Mouse (Mus musculus) forebrain, embryonic 16.5 days (tissue): ENCODE results near the gene Nktr. TPM values are rescaled to one million over a fixed set of nuclear protein-coding genes. Genes with fewer than 3 reads are reported as not detected.

ENCODE experiments used
- ATAC-seq: fragments of 200-750 bp; cut with Nextera tagmentation; 2 replicates; pipeline ENCODE4 v1.8.0; 2017; ENCODE audit warnings: mild to moderate bottlenecking, moderate library complexity
- H3K27ac ChIP-seq: fragments of 300-500 bp; sonication (generic); 2 replicates; pipeline ENCODE4 v1.5.1; 2014; ENCODE audit warnings: low read length, control low read depth
- H3K27me3 ChIP-seq: fragments of 300-500 bp; sonication (generic); replicated peaks from 2 replicates; pipeline ENCODE4 v1.6.1; 2014; ENCODE audit warnings: low read length; ENCODE audit not compliant: control insufficient read depth, insufficient read depth
- H3K36me3 ChIP-seq: fragments of 300-500 bp; sonication (generic); 2 replicates; pipeline ENCODE4 v1.6.1; 2014; ENCODE audit not compliant: control insufficient read depth, insufficient read depth
- H3K4me1 ChIP-seq: fragments of 300-500 bp; sonication (generic); replicated peaks from 2 replicates; pipeline ENCODE4 v1.6.1; 2014; ENCODE audit warnings: low read length; ENCODE audit not compliant: control insufficient read depth, insufficient read depth
- H3K4me2 ChIP-seq: fragments of 300-500 bp; sonication (generic); 2 replicates; pipeline ENCODE4 v1.6.1; 2014; ENCODE audit warnings: mild to moderate bottlenecking, low read length, control low read depth
- H3K4me3 ChIP-seq: fragments of 300-500 bp; sonication (generic); replicated peaks from 2 replicates; pipeline ENCODE4 v1.5.1; 2014; ENCODE audit warnings: mild to moderate bottlenecking, low read length, control low read depth
- H3K9ac ChIP-seq: fragments of 300-500 bp; sonication (generic); replicated peaks from 2 replicates; pipeline ENCODE4 v1.6.1; 2014; ENCODE audit warnings: low read depth, low read length, control low read depth
- H3K9me3 ChIP-seq: fragments of 300-500 bp; sonication (generic); 2 replicates; pipeline ENCODE4 v1.6.1; 2016; ENCODE audit warnings: low read length; ENCODE audit not compliant: control insufficient read depth
- WGBS: fragments of 180-500 bp; shearing (Covaris S2); extraction: QIAGEN DNeasy Blood & Tissue Kit; methylation state at CpG from one replicate; pipeline ENCODE4 v1.1.7; 2014; 5-methylcytosine and 5-hydroxymethylcytosine counted together
- polyA plus RNA-seq: library from polyadenylated mRNA; unstranded; fragments of >200 nt; fragmentation: Nextera tagmentation; extraction: Ambion mirVana; gene quantifications from 2 replicates; pipeline ENCODE4 v1.2.1, GENCODE M21; 2015

Nktr gene
- polyA plus RNA-seq, 1 experiment from 2014 or later, result 60.4 TPM

- no peaks in the 10 kb centered on the region for H3K9me3 ChIP-seq
- H3K4me3 ChIP-seq, result no peak overlapping the region
- 78% methylated on average over 8 of the region's 8 CpGs for WGBS
- H3K36me3 ChIP-seq, result peaks cover 16% of the 10 kb centered on the region
- peaks cover 9% of the 10 kb centered on the region for H3K4me1 ChIP-seq
- H3K27ac ChIP-seq, result no peak overlapping the region
- no peaks in the 10 kb centered on the region for H3K27me3 ChIP-seq
- ATAC-seq, result no peak
- no peak overlapping the region for H3K4me2 ChIP-seq
- H3K9ac ChIP-seq, result no peak overlapping the region
These were observed 37.8 kb upstream of the Nktr start for GRCm38 (mm10) chr9:121681191-121681590.

GRCm38 (mm10) chr9:121682037-121682680, 36.8 kb upstream of the Nktr start:
- no peaks in the 10 kb centered on the region for H3K9me3 ChIP-seq
- peaks cover 16% of the 10 kb centered on the region for H3K36me3 ChIP-seq
- ATAC-seq, result no peak
- peaks cover 9% of the 10 kb centered on the region for H3K4me1 ChIP-seq
- no peaks in the 10 kb centered on the region for H3K27me3 ChIP-seq
- H3K9ac ChIP-seq, result no peak overlapping the region
- H3K4me2 ChIP-seq, result no peak overlapping the region
- WGBS, result 77% methylated on average over 18 of the region's 18 CpGs
- no peak overlapping the region for H3K27ac ChIP-seq
- no peak overlapping the region for H3K4me3 ChIP-seq

GRCm38 (mm10) chr9:121684702-121685101, 34.3 kb upstream of the Nktr start:
- no peaks in the 10 kb centered on the region for H3K9me3 ChIP-seq
- no peak overlapping the region for H3K9ac ChIP-seq
- no peak overlapping the region for H3K4me3 ChIP-seq
- no peak overlapping the region for H3K27ac ChIP-seq
- WGBS, result 87% methylated on average over 7 of the region's 7 CpGs
- no peaks in the 10 kb centered on the region for H3K27me3 ChIP-seq
- H3K36me3 ChIP-seq, result peaks cover 29% of the 10 kb centered on the region
- H3K4me2 ChIP-seq, result no peak overlapping the region
- ATAC-seq, result no peak
- H3K4me1 ChIP-seq, result peaks cover 2% of the 10 kb centered on the region

GRCm38 (mm10) chr9:121690200-121690651, 28.7 kb upstream of the Nktr start:
- Histone ChIP-seq H3K4me2 (peak overlapping the region; percentile 39), H3K9me3 (no peaks in the 10 kb centered on the region), H3K4me1 (peaks cover 15% of the 10 kb centered on the region), H3K36me3 (peaks cover 26% of the 10 kb centered on the region), H3K4me3 (peak overlapping the region; percentile 22), H3K9ac (0 out of 2 replicates have a peak overlapping the region, but pooled peaks have one; percentile 15), H3K27ac (peak overlapping the region; percentile 84), H3K27me3 (no peaks in the 10 kb centered on the region)
- WGBS, result 46% methylated on average over 15 of the region's 15 CpGs
- ATAC-seq, result peak; percentile 95

GRCm38 (mm10) chr9:121690734-121691133, 28.2 kb upstream of the Nktr start:
- Histone ChIP-seq H3K9me3 (no peaks in the 10 kb centered on the region), H3K9ac (no peak overlapping the region), H3K27ac (peak overlapping the region; percentile 84), H3K4me3 (no peak overlapping the region), H3K27me3 (no peaks in the 10 kb centered on the region), H3K4me2 (peak overlapping the region; percentile 39), H3K36me3 (peaks cover 21% of the 10 kb centered on the region), H3K4me1 (peaks cover 15% of the 10 kb centered on the region)
- peak; percentile 37 for ATAC-seq
- 71% methylated on average over 7 of the region's 7 CpGs for WGBS

- no peak overlapping the region for H3K4me3 ChIP-seq
- H3K4me1 ChIP-seq, result peaks cover 14% of the 10 kb centered on the region
- no peak overlapping the region for H3K9ac ChIP-seq
- H3K36me3 ChIP-seq, result peaks cover 10% of the 10 kb centered on the region; the same call in 1 of the 2 replicates
- H3K27ac ChIP-seq, result no peak overlapping the region
- no peak for ATAC-seq
- H3K4me2 ChIP-seq, result no peak overlapping the region
- no peaks in the 10 kb centered on the region for H3K27me3 ChIP-seq
- no peaks in the 10 kb centered on the region; the same call in 1 of the 2 replicates for H3K9me3 ChIP-seq
- 87% methylated on average over 12 of the region's 12 CpGs for WGBS
These were observed 24.2 kb upstream of the Nktr start for GRCm38 (mm10) chr9:121694736-121695135.

- H3K9me3 ChIP-seq, result no peaks in the 10 kb centered on the region; the same call in 1 of the 2 replicates
- no peak overlapping the region for H3K27ac ChIP-seq
These were observed 22.3 kb upstream of the Nktr start for GRCm38 (mm10) chr9:121696626-121697025.

GRCm38 (mm10) chr9:121697150-121698049, 21.6 kb upstream of the Nktr start:
- no peak overlapping the region for H3K27ac ChIP-seq
- peaks cover 12% of the 10 kb centered on the region; the same call in 1 of the 2 replicates for H3K36me3 ChIP-seq
- no peak overlapping the region for H3K4me2 ChIP-seq
- ATAC-seq, result peak; percentile 40
- no peak overlapping the region for H3K9ac ChIP-seq
- WGBS, result 100% methylated on average over 1 of the region's 1 CpGs
- H3K4me1 ChIP-seq, result peaks cover 2% of the 10 kb centered on the region
- no peaks in the 10 kb centered on the region; the same call in 1 of the 2 replicates for H3K9me3 ChIP-seq
- no peak overlapping the region for H3K4me3 ChIP-seq
- H3K27me3 ChIP-seq, result no peaks in the 10 kb centered on the region

More at GRCm38 (mm10) chr9:121696626-121697025, 22.3 kb upstream of the Nktr start:
- no peak overlapping the region for H3K9ac ChIP-seq
- no peak overlapping the region for H3K4me3 ChIP-seq
- ATAC-seq, result no peak
- H3K36me3 ChIP-seq, result peaks cover 12% of the 10 kb centered on the region; the same call in 1 of the 2 replicates
- 92% methylated on average over 9 of the region's 9 CpGs for WGBS
- no peaks in the 10 kb centered on the region for H3K27me3 ChIP-seq
- no peaks in the 10 kb centered on the region for H3K4me1 ChIP-seq
- no peak overlapping the region for H3K4me2 ChIP-seq

GRCm38 (mm10) chr9:121704261-121704645, 14.7 kb upstream of the Nktr start:
- no peak overlapping the region for H3K27ac ChIP-seq

More at GRCm38 (mm10) chr9:121704261-121704645, 14.7 kb upstream of the Nktr start:
- Histone ChIP-seq H3K27me3 (no peaks in the 10 kb centered on the region), H3K4me1 (peaks cover 26% of the 10 kb centered on the region), H3K36me3 (peaks cover 5% of the 10 kb centered on the region; the same call in 1 of the 2 replicates), H3K4me2 (peak overlapping the region; percentile 97), H3K9me3 (no peaks in the 10 kb centered on the region), H3K4me3 (peak overlapping the region; percentile 87), H3K9ac (peak overlapping the region; percentile 88)
- ATAC-seq, result no peak
- WGBS, result 31% methylated on average over 11 of the region's 11 CpGs
